ENCODE assay signal across 16 mouse cellular contexts in the genomic region with DNA sequence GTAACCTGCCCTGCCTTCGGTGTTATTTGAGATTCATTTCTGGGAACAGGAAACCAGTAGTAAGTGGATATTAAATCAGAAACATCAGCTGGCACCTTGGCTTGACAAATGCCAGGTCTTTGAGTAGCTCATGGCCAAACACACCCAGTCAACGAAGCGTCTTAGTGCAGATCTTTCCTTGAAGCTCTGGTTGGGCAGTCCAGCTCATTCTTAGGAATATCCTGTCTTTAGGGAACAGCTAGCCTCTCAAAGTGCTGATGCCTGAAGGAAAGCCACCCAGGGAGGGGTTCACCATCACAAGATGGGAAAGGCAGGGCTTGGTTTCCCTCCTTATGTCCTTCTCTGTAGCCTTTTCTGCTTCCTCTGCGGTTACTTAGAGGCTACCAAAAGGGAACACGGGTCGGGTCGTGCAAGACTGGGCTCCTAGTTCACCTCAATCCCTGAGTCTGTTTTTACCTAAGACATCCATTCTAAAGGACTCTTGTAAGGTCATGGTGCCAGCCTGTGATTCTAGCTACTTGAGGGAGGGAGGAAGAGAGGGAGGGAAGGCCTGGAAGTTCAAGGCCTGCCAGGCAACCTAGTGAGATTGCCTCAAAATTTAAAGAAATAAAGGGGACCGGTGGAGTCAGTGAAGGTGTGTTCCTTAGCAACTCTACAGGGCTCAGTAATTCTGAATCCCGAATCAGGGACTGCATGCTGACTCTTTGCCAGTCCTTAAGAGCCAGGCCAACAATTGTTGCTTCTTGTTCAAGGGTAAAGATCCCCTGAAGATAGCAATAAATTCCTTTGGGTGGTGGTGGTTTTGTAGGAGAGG. TPM values are rescaled to one million over a fixed set of nuclear protein-coding genes. Genes with fewer than 3 reads are reported as not detected.
A peak's percentile ranks its signal among the peaks of the same experiment; 100 is the strongest.
DNase-seq lines count a peak whose midpoint lies in the region; ATAC-seq and TF ChIP-seq lines count a peak whose summit lies in the region.
"Had no signal": no experiment of that assay in that cellular context is flagged by ENCODE, and none has a peak within 500 bp of the region (broad histone marks: within the 10 kb centered on the region; RNA-seq: fewer than 3 reads in every experiment).

No protein-coding gene starts in this region.

- H3K27me3 ChIP-seq in forebrain, embryonic 13.5 days, result no peaks in the 10 kb centered on the region
- no peaks in the 10 kb centered on the region for H3K27me3 ChIP-seq in forebrain, embryonic 10.5 days (ENCODE audit: poor library complexity, severe bottlenecking)
- H3K27me3 ChIP-seq in lung, embryonic 16.5 days (ENCODE audit: control insufficient read depth, insufficient read depth, low read depth, low read length), result no peaks in the 10 kb centered on the region
- no peaks in the 10 kb centered on the region for H3K27me3 ChIP-seq in MEL (ENCODE audit: control insufficient read depth in 1 of 2, insufficient read depth in 2 of 2, low read length in 2 of 2)
- H3K27me3 ChIP-seq in limb, embryonic 10.5 days (ENCODE audit: low read depth, poor library complexity, severe bottlenecking), result no peaks in the 10 kb centered on the region
- H3K27me3 ChIP-seq: heart, embryonic 13.5 days; hindbrain, embryonic 12.5 days; limb, embryonic 13.5 days; Patski had no signal

- H3K9me3 ChIP-seq in forebrain, embryonic 13.5 days (replicated peaks), result no peaks in the 10 kb centered on the region
- H3K9me3 ChIP-seq in forebrain, embryonic 10.5 days, result no peaks in the 10 kb centered on the region
- no peaks in the 10 kb centered on the region for H3K9me3 ChIP-seq in lung, embryonic 16.5 days (ENCODE audit: control insufficient read depth, low read length)
- H3K9me3 ChIP-seq in MEL (replicated peaks; ENCODE audit: insufficient read depth, low read length), result no peaks in the 10 kb centered on the region
- no peaks in the 10 kb centered on the region for H3K9me3 ChIP-seq in limb, embryonic 10.5 days (replicated peaks)
- H3K9me3 ChIP-seq: heart, embryonic 13.5 days; hindbrain, embryonic 12.5 days; limb, embryonic 13.5 days had no signal

- no peak for DNase-seq in forebrain, embryonic 10.5 days (ENCODE audit: extremely low spot score, low spot score)
- no peak for DNase-seq in lung, postnatal 14 days
- DNase-seq in MEL (ENCODE audit: low read depth, low spot score), result peak; percentile 70
- peak; percentile 31 for DNase-seq in limb, embryonic 10.5 days (ENCODE audit: low spot score)
- DNase-seq in spleen, adult 12 weeks (ENCODE audit: low spot score), result no peak
- DNase-seq in heart, adult 9 months (ENCODE audit: low spot score in 2 of 2), result no peak
- DNase-seq: adrenal gland, adult 2 months; thymus, postnatal 4 days had no signal

- no peak for TF ChIP-seq CTCF in MEL (IDR thresholded peaks at IDR 0.05 in 2 of 3, conservative IDR thresholded peaks at IDR 0.05 in 1 of 3; ENCODE audit: control insufficient read depth in 1 of 3, insufficient read depth in 1 of 3, low read depth in 2 of 3, low read length in 3 of 3, poor library complexity in 1 of 3, severe bottlenecking in 1 of 3)

- peaks cover 1% of the 10 kb centered on the region; the same call in 1 of the 2 replicates for H3K79me2 ChIP-seq in MEL (ENCODE audit: control insufficient read depth, insufficient read depth, low read length, poor library complexity)

- no peak overlapping the region for H3K9ac ChIP-seq in forebrain, embryonic 13.5 days
- no peak overlapping the region for H3K9ac ChIP-seq in lung, embryonic 16.5 days (ENCODE audit: low read length)
- no peak overlapping the region for H3K9ac ChIP-seq in MEL (ENCODE audit: control insufficient read depth, low read depth, low read length, poor library complexity, severe bottlenecking)
- H3K9ac ChIP-seq: heart, embryonic 13.5 days; hindbrain, embryonic 12.5 days; limb, embryonic 13.5 days had no signal

- ATAC-seq in forebrain, embryonic 13.5 days, result no peak
- no peak for ATAC-seq in lung, embryonic 16.5 days (ENCODE audit: low read depth)
- ATAC-seq: CD4-positive, CD25-positive, alpha-beta regulatory T cell, adult 4 months; Patski had no signal

- H3K4me3 ChIP-seq in forebrain, embryonic 13.5 days, result no peak overlapping the region
- H3K4me3 ChIP-seq in forebrain, embryonic 10.5 days, result no peak overlapping the region
- H3K4me3 ChIP-seq in lung, embryonic 16.5 days (ENCODE audit: low read length), result no peak overlapping the region
- no peak overlapping the region for H3K4me3 ChIP-seq in MEL (ENCODE audit: control insufficient read depth in 1 of 2, insufficient read depth in 1 of 2, low read depth in 2 of 2, low read length in 2 of 2)
- H3K4me3 ChIP-seq in limb, embryonic 10.5 days, result no peak overlapping the region
- H3K4me3 ChIP-seq: heart, embryonic 13.5 days; hindbrain, embryonic 12.5 days; limb, embryonic 13.5 days had no signal

- TF ChIP-seq POLR2A in MEL (IDR thresholded peaks at IDR 0.05; ENCODE audit: control insufficient read depth in 1 of 2, insufficient read depth in 1 of 2, low read depth in 1 of 2, low read length in 2 of 2, poor library complexity in 1 of 2), result peak in 1 of 2 experiments; percentile 56; a peak in 2 of 4 replicates

- H3K4me2 ChIP-seq in forebrain, embryonic 13.5 days, result no peak overlapping the region
- H3K4me2 ChIP-seq in lung, embryonic 16.5 days (ENCODE audit: low read depth, low read length), result no peak overlapping the region
- H3K4me2 ChIP-seq: heart, embryonic 13.5 days; hindbrain, embryonic 12.5 days; limb, embryonic 13.5 days had no signal

- 83% methylated on average over 9 of the region's 9 CpGs for WGBS in forebrain, embryonic 13.5 days
- 87% methylated on average over 9 of the region's 9 CpGs for WGBS in forebrain, embryonic 10.5 days
- 74% methylated on average over 9 of the region's 9 CpGs for WGBS in lung, embryonic 16.5 days
- WGBS in limb, embryonic 10.5 days, result 84% methylated on average over 9 of the region's 9 CpGs

- no peak for TF ChIP-seq RAD21 in MEL (IDR thresholded peaks at IDR 0.05; ENCODE audit: low read depth, low read length)

- H3K36me3 ChIP-seq in forebrain, embryonic 13.5 days (ENCODE audit: poor library complexity, severe bottlenecking), result peaks cover 71% of the 10 kb centered on the region
- H3K36me3 ChIP-seq in forebrain, embryonic 10.5 days (replicated peaks), result peaks cover 72% of the 10 kb centered on the region
- peaks cover 50% of the 10 kb centered on the region for H3K36me3 ChIP-seq in lung, embryonic 16.5 days (ENCODE audit: control insufficient read depth, insufficient read depth, low read length)
- H3K36me3 ChIP-seq in MEL (ENCODE audit: control insufficient read depth in 1 of 2, insufficient read depth in 2 of 2, low read length in 2 of 2), result peaks cover 11 to 37% of the 10 kb centered on the region in 2 experiments
- peaks cover 69% of the 10 kb centered on the region for H3K36me3 ChIP-seq in limb, embryonic 10.5 days

- 0 out of 2 replicates have a peak overlapping the region, but pooled peaks have one; percentile 31 for H3K27ac ChIP-seq in forebrain, embryonic 13.5 days
- H3K27ac ChIP-seq in forebrain, embryonic 10.5 days, result no peak overlapping the region
- 0 out of 2 replicates have a peak overlapping the region, but pooled peaks have one; percentile 8 for H3K27ac ChIP-seq in lung, embryonic 16.5 days (ENCODE audit: low read length)
- no peak overlapping the region for H3K27ac ChIP-seq in MEL (ENCODE audit: control insufficient read depth, low read depth, low read length)
- H3K27ac ChIP-seq in limb, embryonic 10.5 days, result no peak overlapping the region
- H3K27ac ChIP-seq: heart, embryonic 13.5 days; hindbrain, embryonic 12.5 days; limb, embryonic 13.5 days had no signal

- peaks cover 47% of the 10 kb centered on the region for H3K4me1 ChIP-seq in forebrain, embryonic 13.5 days
- H3K4me1 ChIP-seq in forebrain, embryonic 10.5 days, result peaks cover 28% of the 10 kb centered on the region
- H3K4me1 ChIP-seq in lung, embryonic 16.5 days (replicated peaks; ENCODE audit: control insufficient read depth, insufficient read depth, low read length), result peaks cover 25% of the 10 kb centered on the region
- H3K4me1 ChIP-seq in MEL (ENCODE audit: control insufficient read depth in 1 of 2, insufficient read depth in 2 of 2, low read length in 2 of 2), result peaks cover 0 to 15% of the 10 kb centered on the region in 2 experiments; a peak in 2 of 4 replicates
- 0 out of 2 replicates have a peak, but pooled peaks cover 2% of the 10 kb centered on the region for H3K4me1 ChIP-seq in limb, embryonic 10.5 days

- TF ChIP-seq EP300 in MEL (IDR thresholded peaks at IDR 0.05; ENCODE audit: low read depth in 1 of 2, low read length in 2 of 2), result no peak

TF ChIP-seq in MEL, 35 proteins besides CTCF, POLR2A, EP300 and RAD21 (continues in another document):
- TF ChIP-seq ELF1 (IDR thresholded peaks at IDR 0.05; ENCODE audit: low read depth, low read length), result no peak
- TF ChIP-seq ZKSCAN1 (IDR thresholded peaks at IDR 0.05; ENCODE audit: low read depth, low read length), result no peak
- no peak for TF ChIP-seq ZNF384 (IDR thresholded peaks at IDR 0.05; ENCODE audit: low read depth, low read length)
- TF ChIP-seq USF2 (IDR thresholded peaks at IDR 0.05; ENCODE audit: borderline replicate concordance in 1 of 2, insufficient read depth in 1 of 2, low read depth in 1 of 2, low read length in 2 of 2), result no peak
- no peak for TF ChIP-seq USF1 (IDR thresholded peaks at IDR 0.05; ENCODE audit: low read depth, low read length)
- no peak for TF ChIP-seq GATA1 (IDR thresholded peaks at IDR 0.05; ENCODE audit: low read depth, low read length)
- TF ChIP-seq KAT2A (conservative IDR thresholded peaks at IDR 0.05; ENCODE audit: low read depth, low read length), result no peak
- no peak; the same call in 1 of the 2 replicates for TF ChIP-seq SMC3 (IDR thresholded peaks at IDR 0.05; ENCODE audit: low read depth, low read length)

RNA-seq across cellular contexts. Expression of a gene that starts 13.8 kb away (rescaled TPM):
- 247 and 288 TPM in 2 replicates for polyA plus RNA-seq in forebrain, embryonic 13.5 days (2015; fragmentation: Nextera tagmentation; extraction: Ambion mirVana)
- polyA plus RNA-seq in forebrain, embryonic 10.5 days (2016; fragmentation: Nextera tagmentation; extraction: Ambion mirVana), result 369 and 403 TPM in 2 replicates
- polyA plus RNA-seq in lung, embryonic 16.5 days (2015; fragmentation: Nextera tagmentation; extraction: Ambion mirVana), result 225 and 232 TPM in 2 replicates
- 392 and 554 TPM in 2 replicates for total RNA-seq in MEL (2012; rRNA removed)
- 100 to 1,000 TPM in 1 of 2 experiments, 10 to 100 TPM in 1; 47.4 to 593 TPM for polyA plus RNA-seq in MEL (2012; ENCODE audit: insufficient read depth in 1 of 2, insufficient read length in 2 of 2, low read depth in 1 of 2, low replicate concordance in 2 of 2, missing spikeins in 1 of 2)
- 324 and 335 TPM in 2 replicates for polyA plus RNA-seq in limb, embryonic 10.5 days (2016; fragmentation: Nextera tagmentation; extraction: Ambion mirVana)

RNA-seq across cellular contexts. Expression of a gene that starts 25.6 kb away (rescaled TPM):
- 0.16 and 0.23 TPM in 2 replicates for polyA plus RNA-seq in forebrain, embryonic 13.5 days (2015; fragmentation: Nextera tagmentation; extraction: Ambion mirVana)
- 0.06 TPM in 1 of 2 replicates, not detected in the other for polyA plus RNA-seq in forebrain, embryonic 10.5 days (2016; fragmentation: Nextera tagmentation; extraction: Ambion mirVana)
- polyA plus RNA-seq in lung, embryonic 16.5 days (2015; fragmentation: Nextera tagmentation; extraction: Ambion mirVana), result 0.40 and 0.49 TPM in 2 replicates
- 0.16 and 0.31 TPM in 2 replicates for total RNA-seq in MEL (2012; rRNA removed)
- polyA plus RNA-seq in MEL (2012; ENCODE audit: insufficient read depth in 1 of 2, insufficient read length in 2 of 2, low read depth in 1 of 2, low replicate concordance in 2 of 2, missing spikeins in 1 of 2), result under 1 TPM in 1 of 2 experiments, not detected in 1; 0.36 TPM
- polyA plus RNA-seq in limb, embryonic 10.5 days (2016; fragmentation: Nextera tagmentation; extraction: Ambion mirVana), result 0.08 and 0.11 TPM in 2 replicates
- total RNA-seq: monocyte, adult 5-6 weeks had no signal

Comparison
In these comparisons a context has a peak if more than half of its experiments do, and no peak if none do; other contexts are left out.
1. H3K27ac ChIP-seq: peak in forebrain, embryonic 13.5 days (single experiment) and lung, embryonic 16.5 days (single experiment); none in forebrain, embryonic 10.5 days (single experiment), MEL (single experiment) and limb, embryonic 10.5 days (single experiment).
2. DNase-seq: peak in MEL (single experiment) and limb, embryonic 10.5 days (single experiment); none in forebrain, embryonic 10.5 days (single experiment), lung, postnatal 14 days (single experiment), spleen, adult 12 weeks (single experiment) and heart, adult 9 months (0 of 2).